Mouse (Mus musculus) heart, postnatal 0 days (tissue): ENCODE measurements around the gene Urad. TPM values are rescaled to one million over a fixed set of nuclear protein-coding genes. Genes with fewer than 3 reads are reported as not detected.

Experiments
- ATAC-seq: fragments of 200-750 bp; cut with Nextera tagmentation; 2 replicates; pipeline ENCODE4 v1.8.0; 2017; ENCODE audit warnings: low read depth, moderate number of reproducible peaks, moderate library complexity; ENCODE audit not compliant: insufficient read depth
- DNase-seq: peaks from one replicate; pipeline ENCODE4 v3.0.0-alpha.2; 2016; ENCODE audit warnings: low spot score
- H3K27ac ChIP-seq: fragments of 300-500 bp; sonication (generic); 2 replicates; pipeline ENCODE4 v1.5.1; 2014; ENCODE audit warnings: low read depth, mild to moderate bottlenecking
- H3K27me3 ChIP-seq: fragments of 300-500 bp; sonication (generic); 2 replicates; pipeline ENCODE4 v1.6.1; 2014; ENCODE audit warnings: low read length, mixed read lengths; ENCODE audit not compliant: control insufficient read depth, insufficient read depth
- H3K36me3 ChIP-seq: fragments of 300-500 bp; sonication (generic); replicated peaks from 2 replicates; pipeline ENCODE4 v1.6.1; 2014; ENCODE audit warnings: low read length, mixed read lengths; ENCODE audit not compliant: control insufficient read depth, insufficient read depth
- H3K4me1 ChIP-seq: fragments of 300-500 bp; sonication (generic); 2 replicates; pipeline ENCODE4 v1.6.1; 2014; ENCODE audit warnings: antibody characterized with exemption; ENCODE audit not compliant: control insufficient read depth, insufficient read depth
- H3K4me2 ChIP-seq: fragments of 300-500 bp; sonication (generic); 2 replicates; pipeline ENCODE4 v1.6.1; 2014; ENCODE audit warnings: low read depth, mild to moderate bottlenecking, low read length, moderate library complexity
- H3K4me3 ChIP-seq: fragments of 300-500 bp; sonication (generic); 2 replicates; pipeline ENCODE4 v1.5.1; 2014; ENCODE audit warnings: low read depth, low read length
- H3K9ac ChIP-seq: fragments of 300-500 bp; sonication (generic); replicated peaks from 2 replicates; pipeline ENCODE4 v1.6.1; 2014; ENCODE audit warnings: low read depth, low read length, mixed read lengths
- H3K9me3 ChIP-seq: fragments of 300-500 bp; sonication (generic); replicated peaks from 2 replicates; pipeline ENCODE4 v1.6.1; 2016; ENCODE audit warnings: low read length; ENCODE audit not compliant: control insufficient read depth
- CTCF ChIP-seq: IDR thresholded peaks from 2 replicates; pipeline ENCODE4 v1.5.1; 2016; ENCODE audit warnings: antibody characterized with exemption, control low read depth, low read depth
- EP300 ChIP-seq: IDR thresholded peaks from 2 replicates; pipeline ENCODE4 v1.6.1; 2016; ENCODE audit warnings: antibody characterized with exemption, low read depth
- WGBS: fragments of 180-500 bp; shearing (Covaris S2); extraction: QIAGEN DNeasy Blood & Tissue Kit; methylation state at CpG from one replicate; pipeline ENCODE4 v1.1.7; 2014; 5-methylcytosine and 5-hydroxymethylcytosine counted together
- polyA plus RNA-seq: library from polyadenylated mRNA; unstranded; fragments of >200 nt; fragmentation: Nextera tagmentation; extraction: Ambion mirVana; gene quantifications from 2 replicates; pipeline ENCODE4 v1.2.1, GENCODE M21; 2015
- total RNA-seq: library from RNA; depleted of rRNA; stranded (reverse); fragments of >200 nt; gene quantifications from 2 replicates; pipeline ENCODE4 v1.2.3, GENCODE M21; 2014; ENCODE audit warnings: low replicate concordance

Urad gene
- total and polyA plus RNA-seq, 2 experiments from 2014 or later: not detected

DNA sequence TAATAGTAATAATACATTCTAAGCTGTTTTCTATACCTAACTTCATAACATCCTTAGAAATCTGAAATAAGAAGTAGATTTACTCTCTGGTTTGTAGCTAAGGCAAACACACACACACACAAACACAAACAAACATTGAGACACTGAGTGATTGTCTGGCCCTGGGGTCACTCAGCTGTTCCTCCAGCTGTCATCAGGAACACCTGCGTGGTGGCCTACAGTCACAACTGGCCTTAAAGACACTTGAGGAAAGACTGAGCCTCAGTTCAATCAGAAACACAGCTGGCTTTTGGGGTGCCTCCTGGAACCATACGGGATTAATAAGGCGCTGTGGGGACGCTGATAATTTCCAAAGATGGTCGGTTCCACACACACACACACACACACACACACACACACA, 25.0 kb downstream of the Urad start:
- TF ChIP-seq EP300 (no peak), CTCF (no peak)
- Histone ChIP-seq H3K36me3 (no peaks in the 10 kb centered on the region), H3K4me1 (peaks cover 11% of the 10 kb centered on the region; the same call in 1 of the 2 replicates), H3K27ac (no peak overlapping the region), H3K4me3 (no peak overlapping the region), H3K9me3 (no peaks in the 10 kb centered on the region), H3K27me3 (peaks cover 97% of the 10 kb centered on the region), H3K9ac (no peak overlapping the region), H3K4me2 (no peak overlapping the region)
- no peak for ATAC-seq
- WGBS: 61% methylated on average over 5 of the region's 5 CpGs
- no peak for DNase-seq

DNA sequence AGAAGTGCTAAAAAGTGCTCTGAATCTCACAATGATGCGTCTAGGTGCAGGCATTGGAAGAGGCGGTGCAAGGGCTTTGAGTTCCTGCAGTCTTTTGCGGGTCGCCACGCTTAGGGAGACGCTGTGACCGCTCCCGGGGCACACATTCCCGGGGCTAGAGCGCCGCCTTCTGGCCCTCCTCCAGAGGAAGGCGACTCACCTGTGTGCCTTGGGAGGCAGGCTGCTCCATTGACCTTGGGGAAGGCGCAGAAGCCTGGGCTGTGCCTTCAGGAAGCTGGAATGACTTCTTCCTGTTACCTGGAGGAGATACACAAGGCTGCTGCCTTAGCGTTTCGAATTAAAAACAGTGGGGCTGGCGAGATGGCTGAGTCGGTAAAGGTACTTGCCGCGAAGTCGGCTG, 28.1 kb downstream of the Urad start:
- DNase-seq: no peak
- Histone ChIP-seq H3K4me3 (no peak overlapping the region), H3K4me1 (0 out of 2 replicates have a peak, but pooled peaks cover 4% of the 10 kb centered on the region), H3K4me2 (no peak overlapping the region), H3K9me3 (no peaks in the 10 kb centered on the region), H3K27me3 (peaks cover 73% of the 10 kb centered on the region), H3K27ac (no peak overlapping the region), H3K9ac (no peak overlapping the region), H3K36me3 (no peaks in the 10 kb centered on the region)
- 12% methylated on average over 20 of the region's 20 CpGs for WGBS
- TF ChIP-seq CTCF (no peak; the same call in 1 of the 2 replicates), EP300 (no peak)
- no peak for ATAC-seq

DNA sequence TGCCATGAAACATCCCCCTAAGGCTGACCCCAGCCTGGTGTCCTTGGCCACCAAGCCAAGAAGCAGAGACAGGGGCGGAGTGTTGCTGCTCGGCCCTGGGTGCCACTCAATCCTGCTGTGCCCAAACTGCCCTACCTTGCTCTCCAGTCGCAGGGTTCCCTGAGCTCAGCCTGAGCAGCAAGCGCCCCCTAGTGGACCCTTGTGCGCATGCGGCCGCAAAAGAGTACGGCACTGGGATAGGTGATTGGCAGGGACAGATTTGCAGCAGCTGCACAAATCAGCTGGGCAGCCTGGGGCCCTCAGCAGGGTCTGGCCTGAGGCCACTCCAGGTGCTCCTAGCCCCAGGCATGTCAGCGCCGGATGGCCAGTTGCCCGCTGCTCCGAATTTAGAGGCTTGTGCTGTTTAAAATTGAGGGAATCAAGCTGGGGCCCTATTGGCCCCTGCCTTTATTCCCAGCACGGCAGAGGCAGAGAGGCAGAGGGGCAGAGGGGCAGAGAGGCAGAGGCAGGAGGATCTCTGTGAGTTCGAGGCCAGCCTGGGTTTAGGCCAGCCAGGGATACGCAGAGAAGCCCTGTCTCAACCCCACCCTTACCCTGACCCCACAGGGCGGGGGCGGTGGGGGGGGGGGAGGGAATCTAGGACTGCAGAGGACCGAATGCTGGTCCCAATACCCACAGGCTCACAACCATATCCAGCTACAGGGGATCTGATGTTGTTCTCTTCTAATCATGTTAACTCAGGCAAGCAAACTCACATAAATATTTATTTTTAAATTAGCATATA, 28.9 kb downstream of the Urad start:
- Histone ChIP-seq H3K4me3 (no peak overlapping the region), H3K9ac (no peak overlapping the region), H3K4me2 (no peak overlapping the region), H3K27me3 (peaks cover 65% of the 10 kb centered on the region), H3K27ac (no peak overlapping the region), H3K4me1 (0 out of 2 replicates have a peak, but pooled peaks cover 4% of the 10 kb centered on the region), H3K9me3 (no peaks in the 10 kb centered on the region), H3K36me3 (no peaks in the 10 kb centered on the region)
- 17% methylated on average over 18 of the region's 18 CpGs for WGBS
- peak; percentile 62 for DNase-seq
- TF ChIP-seq EP300 (no peak), CTCF (peak; percentile 88)
- ATAC-seq: peak; percentile 60

DNA sequence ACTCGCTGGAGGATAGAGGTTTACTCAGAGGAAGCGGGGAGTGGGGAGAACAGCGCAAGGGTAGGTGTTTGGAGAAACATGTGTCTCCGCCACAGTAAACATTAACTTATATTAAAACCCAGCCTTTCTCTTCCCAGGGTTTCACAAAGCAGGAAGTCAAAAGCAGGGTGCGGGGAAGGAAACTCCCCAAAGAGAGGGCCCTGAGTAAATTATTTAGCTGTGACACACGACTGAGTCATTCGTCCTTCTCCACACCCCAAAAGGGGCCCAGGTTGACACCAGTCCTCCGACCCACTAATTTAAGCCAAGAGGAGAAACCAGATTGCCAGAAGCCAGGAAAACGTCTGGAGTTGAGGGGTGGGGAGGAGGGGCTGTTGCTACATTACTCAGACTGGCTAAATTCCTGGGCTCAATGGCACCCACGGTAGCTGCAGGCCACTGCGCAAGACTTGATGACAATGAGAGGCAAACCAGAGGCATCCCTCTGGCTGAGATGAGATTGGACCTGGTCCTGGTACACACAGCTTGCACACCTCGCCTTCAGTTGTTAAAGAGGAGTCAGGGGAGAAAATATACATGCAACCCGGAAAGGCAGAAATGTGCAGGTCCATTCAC, 29.6 kb downstream of the Urad start:
- Histone ChIP-seq H3K36me3 (no peaks in the 10 kb centered on the region), H3K27ac (no peak overlapping the region), H3K4me3 (no peak overlapping the region), H3K4me2 (no peak overlapping the region), H3K4me1 (0 out of 2 replicates have a peak, but pooled peaks cover 4% of the 10 kb centered on the region), H3K9ac (no peak overlapping the region), H3K9me3 (no peaks in the 10 kb centered on the region), H3K27me3 (peaks cover 59% of the 10 kb centered on the region)
- ATAC-seq (no peak), DNase-seq (no peak)
- TF ChIP-seq CTCF (no peak), EP300 (no peak)
- WGBS: 22% methylated on average over 13 of the region's 13 CpGs

- Histone ChIP-seq H3K4me1 (0 out of 2 replicates have a peak, but pooled peaks cover 4% of the 10 kb centered on the region), H3K4me2 (no peak overlapping the region), H3K4me3 (no peak overlapping the region), H3K9me3 (no peaks in the 10 kb centered on the region), H3K27me3 (peaks cover 52% of the 10 kb centered on the region), H3K36me3 (no peaks in the 10 kb centered on the region), H3K9ac (no peak overlapping the region), H3K27ac (no peak overlapping the region)
- no peak for ATAC-seq
- DNase-seq: no peak
- TF ChIP-seq CTCF (no peak), EP300 (no peak)
- 22% methylated on average over 16 of the region's 16 CpGs for WGBS
Measured at GRCm38 (mm10) chr5:147291764-147292505, 30.3 kb downstream of the Urad start.
